10 mouse cellular contexts compared by ENCODE assay signal in the genomic region with DNA sequence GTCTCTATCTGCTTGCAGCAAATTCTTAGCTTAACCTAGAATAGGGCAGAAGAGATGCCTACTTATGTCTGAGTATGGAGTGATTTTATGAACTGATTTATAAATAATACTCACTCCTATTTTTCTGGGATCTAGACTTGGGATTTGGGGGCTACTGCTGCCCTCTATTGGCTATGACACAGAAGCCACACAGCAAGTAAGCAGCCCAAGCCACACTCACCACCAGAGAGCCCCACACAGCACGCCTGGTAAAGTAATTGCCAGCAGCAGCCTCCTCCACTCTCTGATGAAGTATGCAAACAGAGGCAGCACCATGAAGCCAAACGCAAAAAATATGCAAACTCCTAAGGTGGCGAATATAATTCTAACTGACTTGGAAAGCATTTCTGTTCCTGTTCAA. TPM values are rescaled to one million over a fixed set of nuclear protein-coding genes. Genes with fewer than 3 reads are reported as not detected.
DNase-seq lines count a peak whose midpoint lies in the region; ATAC-seq and TF ChIP-seq lines count a peak whose summit lies in the region.
"Had no signal": no experiment of that assay in that cellular context is flagged by ENCODE, and none has a peak within 500 bp of the region (broad histone marks: within the 10 kb centered on the region; RNA-seq: fewer than 3 reads in every experiment).

No protein-coding gene starts in this region.

- ATAC-seq in kidney, embryonic 15.5 days (replicated peaks; ENCODE audit: low FRiP score) = no peak
- no peak for ATAC-seq in erythroblast, adult 5-6 weeks (replicated peaks; ENCODE audit: low FRiP score, poor library complexity, severe bottlenecking)
- ATAC-seq in erythroid progenitor cell, adult 5-6 weeks (replicated peaks; ENCODE audit: low FRiP score, poor library complexity, severe bottlenecking) = no peak

- H3K27ac ChIP-seq in kidney, adult 2 months (ENCODE audit: insufficient read depth, low read depth, low read length) = no peak overlapping the region
- H3K27ac ChIP-seq in kidney, embryonic 15.5 days = no peak overlapping the region

- no peak for TF ChIP-seq POLR2A in kidney, adult 2 months (IDR thresholded peaks at IDR 0.05; ENCODE audit: low read depth, low read length)

- no peak overlapping the region for H3K9ac ChIP-seq in kidney, embryonic 15.5 days

- no peaks in the 10 kb centered on the region for H3K27me3 ChIP-seq in kidney, adult 2 months (replicated peaks; ENCODE audit: control insufficient read depth, insufficient read depth, low read length)
- H3K27me3 ChIP-seq in kidney, embryonic 15.5 days = no peaks in the 10 kb centered on the region

- peak; percentile 65 for TF ChIP-seq CTCF in kidney, adult 2 months (conservative IDR thresholded peaks at IDR 0.05; ENCODE audit: insufficient read depth, insufficient read length, low read depth, low read length)

- H3K4me3 ChIP-seq in kidney, adult 2 months (ENCODE audit: insufficient read depth, low read depth, low read length) = no peak overlapping the region
- no peak overlapping the region for H3K4me3 ChIP-seq in kidney, embryonic 15.5 days (replicated peaks)

- no peak overlapping the region for H3K4me2 ChIP-seq in kidney, embryonic 15.5 days

- 32% methylated on average over 3 of the region's 3 CpGs for WGBS in kidney, adult 2 months
- WGBS in kidney, embryonic 15.5 days = 47% methylated on average over 3 of the region's 3 CpGs

- no peaks in the 10 kb centered on the region for H3K36me3 ChIP-seq in kidney, adult 2 months (ENCODE audit: control insufficient read depth, insufficient read depth, low read length)
- H3K36me3 ChIP-seq in kidney, embryonic 15.5 days = no peaks in the 10 kb centered on the region

- no peaks in the 10 kb centered on the region for H3K4me1 ChIP-seq in kidney, adult 2 months (ENCODE audit: control insufficient read depth, insufficient read depth, low read length)
- no peaks in the 10 kb centered on the region for H3K4me1 ChIP-seq in kidney, embryonic 15.5 days

- H3K9me3 ChIP-seq in kidney, embryonic 15.5 days (replicated peaks) = no peaks in the 10 kb centered on the region

- DNase-seq in kidney, adult 2 months = peak; percentile 55
- peak; percentile 16 for DNase-seq in testis, postnatal 14 days (ENCODE audit: low spot score)
- DNase-seq in testis, postnatal 10 days (ENCODE audit: low spot score) = no peak
- DNase-seq in forelimb bud, embryonic 11.5 days (ENCODE audit: low read depth, low spot score) = peak; percentile 21
- DNase-seq in cerebellum, postnatal 14 days = no peak
- DNase-seq: cerebellum, adult 8-10 months; gastrocnemius, postnatal 10 days had no signal

RNA-seq across cellular contexts. Expression of gene Slc22a21, which starts 21.1 kb away (rescaled TPM):
- polyA plus RNA-seq in kidney, adult 2 months (2012; rRNA removed) = 2.4 and 3.7 TPM in 2 replicates
- polyA plus RNA-seq in kidney, embryonic 15.5 days (2015; fragmentation: Nextera tagmentation; extraction: Ambion mirVana) = 3.9 and 5.6 TPM in 2 replicates
- 12.1 and 23.4 TPM in 2 replicates for total RNA-seq in erythroblast, adult 5-6 weeks (2015; ENCODE audit: low replicate concordance)
- total RNA-seq in erythroblast, adult 5-6 weeks (2017; ENCODE audit: low replicate concordance) = 8.9 and 16.9 TPM in 2 replicates
- total RNA-seq in erythroid progenitor cell, adult 5-6 weeks (2015; ENCODE audit: low replicate concordance) = 4.7 and 7.5 TPM in 2 replicates
- 4.2 and 11.9 TPM in 2 replicates for total RNA-seq in erythroid progenitor cell, adult 5-6 weeks (2017; ENCODE audit: low replicate concordance)

Comparison
In these comparisons a context has a peak if more than half of its experiments do, and no peak if none do; other contexts are left out.
1. DNase-seq: peak in kidney, adult 2 months (single experiment), testis, postnatal 14 days (single experiment) and forelimb bud, embryonic 11.5 days (single experiment); none in testis, postnatal 10 days (single experiment) and cerebellum, postnatal 14 days (0 of 2).